11 mouse cellular contexts compared by ENCODE assay signal in genomic region chr17:74865694-74866564, GRCm38 (mm10).
DNase-seq lines count a peak whose midpoint lies in the region; ATAC-seq and TF ChIP-seq lines count a peak whose summit lies in the region.
"Had no signal": no experiment of that assay in that cellular context is flagged by ENCODE, and none has a peak within 500 bp of the region (broad histone marks: within the 10 kb centered on the region; RNA-seq: fewer than 3 reads in every experiment).

No protein-coding gene starts in this region.

- H3K4me1 ChIP-seq in kidney, adult 2 months (ENCODE audit: control insufficient read depth, insufficient read depth, low read length) = peaks cover 6% of the 10 kb centered on the region; the same call in 1 of the 2 replicates
- H3K4me1 ChIP-seq in MEL (ENCODE audit: control insufficient read depth in 1 of 2, insufficient read depth in 2 of 2, low read length in 2 of 2) = peaks cover 54 to 68% of the 10 kb centered on the region in 2 experiments
- peaks cover 52% of the 10 kb centered on the region for H3K4me1 ChIP-seq in limb, embryonic 15.5 days

- no peak overlapping the region for H3K4me2 ChIP-seq in limb, embryonic 15.5 days

- H3K27ac ChIP-seq in gastrocnemius, adult 2 months = peak overlapping the region; percentile 63
- H3K27ac ChIP-seq in kidney, adult 2 months (ENCODE audit: insufficient read depth, low read depth, low read length) = peak overlapping the region; percentile 15; the same call in 1 of the 2 replicates
- peak overlapping the region; percentile 92 for H3K27ac ChIP-seq in MEL (ENCODE audit: control insufficient read depth, low read depth, low read length)
- H3K27ac ChIP-seq in limb, embryonic 15.5 days = peak overlapping the region; percentile 79
- H3K27ac ChIP-seq: liver, embryonic 14.5 days had no signal

- H3K4me3 ChIP-seq in gastrocnemius, adult 2 months = peak overlapping the region; percentile 21
- H3K4me3 ChIP-seq in kidney, adult 2 months (ENCODE audit: insufficient read depth, low read depth, low read length) = no peak overlapping the region
- H3K4me3 ChIP-seq in MEL (ENCODE audit: control insufficient read depth in 1 of 2, insufficient read depth in 1 of 2, low read depth in 2 of 2, low read length in 2 of 2) = peak overlapping the region; percentile 24 to 53
- H3K4me3 ChIP-seq in limb, embryonic 15.5 days = no peak overlapping the region

- no peaks in the 10 kb centered on the region; the same call in 1 of the 2 replicates for H3K79me2 ChIP-seq in MEL (ENCODE audit: control insufficient read depth, insufficient read depth, low read length, poor library complexity)

- peak in 1 of 2 experiments; percentile 3; a peak in 1 of 4 replicates for TF ChIP-seq EP300 in MEL (IDR thresholded peaks at IDR 0.05; ENCODE audit: low read depth in 1 of 2, low read length in 2 of 2)

- no peak for TF ChIP-seq CTCF in gastrocnemius, adult 2 months (IDR thresholded peaks at IDR 0.05)
- TF ChIP-seq CTCF in kidney, adult 2 months (conservative IDR thresholded peaks at IDR 0.05; ENCODE audit: insufficient read depth, insufficient read length, low read depth, low read length) = no peak
- no peak for TF ChIP-seq CTCF in MEL (IDR thresholded peaks at IDR 0.05 in 2 of 3, conservative IDR thresholded peaks at IDR 0.05 in 1 of 3; ENCODE audit: control insufficient read depth in 1 of 3, insufficient read depth in 1 of 3, low read depth in 2 of 3, low read length in 3 of 3, poor library complexity in 1 of 3, severe bottlenecking in 1 of 3)

- no peak for TF ChIP-seq RAD21 in MEL (IDR thresholded peaks at IDR 0.05; ENCODE audit: low read depth, low read length)

- H3K9me3 ChIP-seq in MEL (replicated peaks; ENCODE audit: insufficient read depth, low read length) = no peaks in the 10 kb centered on the region
- H3K9me3 ChIP-seq in limb, embryonic 15.5 days = no peaks in the 10 kb centered on the region

- H3K36me3 ChIP-seq in kidney, adult 2 months (ENCODE audit: control insufficient read depth, insufficient read depth, low read length) = no peaks in the 10 kb centered on the region
- H3K36me3 ChIP-seq in MEL (ENCODE audit: control insufficient read depth in 1 of 2, insufficient read depth in 2 of 2, low read length in 2 of 2) = peaks cover 0 to 67% of the 10 kb centered on the region in 2 experiments; a peak in 2 of 4 replicates
- no peaks in the 10 kb centered on the region for H3K36me3 ChIP-seq in limb, embryonic 15.5 days

- H3K9ac ChIP-seq in MEL (ENCODE audit: control insufficient read depth, low read depth, low read length, poor library complexity, severe bottlenecking) = peak overlapping the region; percentile 57
- H3K9ac ChIP-seq in limb, embryonic 15.5 days = no peak overlapping the region
- H3K9ac ChIP-seq: liver, embryonic 14.5 days had no signal

- intact Hi-C loops in gastrocnemius, adult 2 months (cut with DNase I) = no loop called here

- no peak for ATAC-seq in limb, embryonic 15.5 days (ENCODE audit: insufficient number of reproducible peaks, low FRiP score, low TSS enrichment, low read depth)

- DNase-seq in gastrocnemius, adult 2 months = no peak
- DNase-seq in gastrocnemius, postnatal 4 days (ENCODE audit: low spot score in 2 of 2) = no peak
- no peak for DNase-seq in kidney, adult 2 months
- no peak for DNase-seq in kidney, postnatal 36 days
- DNase-seq in MEL (ENCODE audit: low read depth, low spot score) = peak; percentile 71
- DNase-seq in MN1 (ENCODE audit: low spot score) = no peak
- no peak for DNase-seq in retina, embryonic 14.5 days (ENCODE audit: low spot score)
- DNase-seq: B cell, adult 2 months; cerebellum, adult 11-12 months had no signal

- H3K27me3 ChIP-seq in kidney, adult 2 months (replicated peaks; ENCODE audit: control insufficient read depth, insufficient read depth, low read length) = no peaks in the 10 kb centered on the region
- no peaks in the 10 kb centered on the region for H3K27me3 ChIP-seq in MEL (ENCODE audit: control insufficient read depth in 1 of 2, insufficient read depth in 2 of 2, low read length in 2 of 2)
- H3K27me3 ChIP-seq in limb, embryonic 15.5 days = no peaks in the 10 kb centered on the region

- WGBS in kidney, adult 2 months = 74% methylated on average over 16 of the region's 16 CpGs
- WGBS in limb, embryonic 15.5 days = 59% methylated on average over 16 of the region's 16 CpGs

- no peak for TF ChIP-seq POLR2A in kidney, adult 2 months (IDR thresholded peaks at IDR 0.05; ENCODE audit: low read depth, low read length)
- TF ChIP-seq POLR2A in MEL (IDR thresholded peaks at IDR 0.05; ENCODE audit: control insufficient read depth in 1 of 2, insufficient read depth in 1 of 2, low read depth in 1 of 2, low read length in 2 of 2, poor library complexity in 1 of 2) = no peak

TF ChIP-seq in MEL, 35 proteins besides CTCF, POLR2A, EP300 and RAD21:
- peak; percentile 87 for TF ChIP-seq MYC (IDR thresholded peaks at IDR 0.05; ENCODE audit: low read depth, low read length)
- TF ChIP-seq USF2 (IDR thresholded peaks at IDR 0.05; ENCODE audit: borderline replicate concordance in 1 of 2, insufficient read depth in 1 of 2, low read depth in 1 of 2, low read length in 2 of 2) = no peak
- peak; percentile 95 for TF ChIP-seq MAX (IDR thresholded peaks at IDR 0.05; ENCODE audit: low read length)
- no peak for TF ChIP-seq ZKSCAN1 (IDR thresholded peaks at IDR 0.05; ENCODE audit: low read depth, low read length)
- no peak for TF ChIP-seq POLR2AphosphoS2 (IDR thresholded peaks at IDR 0.05; ENCODE audit: low read length)
- peak; percentile 91 for TF ChIP-seq CHD1 (IDR thresholded peaks at IDR 0.05; ENCODE audit: low read depth, low read length)
- TF ChIP-seq USF1 (IDR thresholded peaks at IDR 0.05; ENCODE audit: low read depth, low read length) = peak; percentile 87
- no peak for TF ChIP-seq JUND (IDR thresholded peaks at IDR 0.05; ENCODE audit: low read depth, low read length)
- TF ChIP-seq ZC3H11A (IDR thresholded peaks at IDR 0.05; ENCODE audit: low read depth, low read length) = no peak
- TF ChIP-seq MAFK (IDR thresholded peaks at IDR 0.05; ENCODE audit: borderline replicate concordance, low read depth, low read length) = no peak
- TF ChIP-seq GABPA (IDR thresholded peaks at IDR 0.05; ENCODE audit: low read depth, low read length) = no peak
- no peak for TF ChIP-seq POLR2AphosphoS5 (IDR thresholded peaks at IDR 0.05; ENCODE audit: borderline replicate concordance, low read depth, low read length)
- TF ChIP-seq TAL1 (IDR thresholded peaks at IDR 0.05; ENCODE audit: low read length) = no peak
- TF ChIP-seq MXI1 (IDR thresholded peaks at IDR 0.05; ENCODE audit: low read depth, low read length) = peak; percentile 83
- no peak for TF ChIP-seq UBTF (IDR thresholded peaks at IDR 0.05; ENCODE audit: borderline replicate concordance, insufficient read depth, low read depth, low read length)
- TF ChIP-seq GATA1 (IDR thresholded peaks at IDR 0.05; ENCODE audit: low read depth, low read length) = 0 out of 2 replicates have a peak, but pooled peaks have one; percentile 21
- no peak for TF ChIP-seq BHLHE40 (IDR thresholded peaks at IDR 0.05; ENCODE audit: borderline replicate concordance, low read depth, low read length)
- TF ChIP-seq ELF1 (IDR thresholded peaks at IDR 0.05; ENCODE audit: low read depth, low read length) = no peak
- no peak for TF ChIP-seq SMC3 (IDR thresholded peaks at IDR 0.05; ENCODE audit: low read depth, low read length)
- TF ChIP-seq MAZ (IDR thresholded peaks at IDR 0.05; ENCODE audit: low read depth, low read length) = no peak
- TF ChIP-seq SIN3A (IDR thresholded peaks at IDR 0.05; ENCODE audit: low read length) = peak; percentile 72
- TF ChIP-seq RCOR1 (IDR thresholded peaks at IDR 0.05; ENCODE audit: low read depth, low read length) = no peak
- TF ChIP-seq KAT2A (conservative IDR thresholded peaks at IDR 0.05; ENCODE audit: low read depth, low read length) = no peak
- no peak for TF ChIP-seq TCF12 (IDR thresholded peaks at IDR 0.05; ENCODE audit: low read depth, low read length)
- no peak for TF ChIP-seq MEF2A (IDR thresholded peaks at IDR 0.05; ENCODE audit: extremely low read depth, insufficient replicate concordance, low read depth, low read length, poor library complexity, severe bottlenecking)
- no peak for TF ChIP-seq HCFC1 (IDR thresholded peaks at IDR 0.05; ENCODE audit: low read depth, low read length)
- 0 out of 2 replicates have a peak, but pooled peaks have one; percentile 35 for TF ChIP-seq TBP (IDR thresholded peaks at IDR 0.05; ENCODE audit: low read depth, low read length)
- TF ChIP-seq CHD2 (IDR thresholded peaks at IDR 0.05; ENCODE audit: low read length) = no peak
- TF ChIP-seq E2F4 (IDR thresholded peaks at IDR 0.05; ENCODE audit: borderline replicate concordance, low read depth, low read length) = no peak
- TF ChIP-seq MYB (IDR thresholded peaks at IDR 0.05; ENCODE audit: low read depth, low read length) = no peak
- TF ChIP-seq ZNF384 (IDR thresholded peaks at IDR 0.05; ENCODE audit: low read depth, low read length) = no peak
- TF ChIP-seq NELFE (IDR thresholded peaks at IDR 0.05; ENCODE audit: low read depth, low read length) = no peak
- peak; percentile 47; the same call in 1 of the 2 replicates for TF ChIP-seq ZMIZ1 (IDR thresholded peaks at IDR 0.05; ENCODE audit: low read depth, low read length)
- TF ChIP-seq ETS1 (IDR thresholded peaks at IDR 0.05; ENCODE audit: low read depth, low read length) = peak; percentile 61; the same call in 1 of the 2 replicates
- TF ChIP-seq NRF1 (IDR thresholded peaks at IDR 0.05; ENCODE audit: insufficient read depth, low read depth, low read length, poor library complexity, severe bottlenecking) = no peak

Comparison
In these comparisons a context has a peak if more than half of its experiments do, and no peak if none do; other contexts are left out.
1. H3K27ac ChIP-seq: peak in every context shown above with its lines; median percentile 92 in MEL; 79 in limb, embryonic 15.5 days; 63 in gastrocnemius, adult 2 months; 15 in kidney, adult 2 months.
2. H3K4me3 ChIP-seq: peak in gastrocnemius, adult 2 months (single experiment) and MEL (2 of 2); none in kidney, adult 2 months (single experiment) and limb, embryonic 15.5 days (single experiment).